Mouse (Mus musculus): ENCODE measurements at regions not wholly inside any gene's neighbourhood (a gene's known extent, or its start where the extent isn't known, plus 50 kb on each side); places are given as distances from the start of the nearest gene placed in this dataset.

DNA sequence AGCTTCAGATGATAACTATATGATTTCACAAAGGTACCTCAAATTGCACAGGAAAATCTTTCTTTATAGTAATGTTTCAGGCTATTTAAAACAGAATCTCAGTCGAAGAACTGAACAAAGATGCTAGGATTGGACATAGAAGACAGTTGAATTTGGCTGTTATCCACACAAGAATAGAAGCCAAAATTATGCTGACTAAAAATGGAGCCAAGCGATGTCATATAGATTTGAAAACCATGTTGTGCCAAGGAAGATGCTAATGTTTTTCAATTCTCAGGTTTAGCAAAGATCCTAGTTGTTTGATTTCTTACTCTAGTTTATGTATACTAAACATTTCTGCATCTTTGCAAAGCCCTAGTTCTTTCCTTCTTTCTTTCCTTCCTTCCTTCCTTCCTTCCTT, 379.6 kb downstream of the Gm43517 start:
- no peak for TF ChIP-seq CTCF (IDR thresholded peaks at IDR 0.05)
- TF ChIP-seq EP300 (IDR thresholded peaks at IDR 0.05): no peak
